Mouse (Mus musculus): Measurements from ENCODE around the gene Olfr497.

GRCm38 (mm10) chr7:108420121-108420520 lies at the start of gene Olfr497:
- TF ChIP-seq POLR2A (IDR thresholded peaks at IDR 0.05; ENCODE audit: insufficient read depth, low read depth, low read length): no peak
- TF ChIP-seq CTCF (IDR thresholded peaks at IDR 0.05; ENCODE audit: insufficient read depth, low read depth, low read length): no peak
